Mouse (Mus musculus) liver, adult 2 months (tissue): ENCODE data around the gene Plp1. TPM values are rescaled to one million over a fixed set of nuclear protein-coding genes. Genes with fewer than 3 reads are reported as not detected.

Experiments used
- DNase-seq: peaks from one replicate; pipeline ENCODE4 v3.0.0-alpha.2; 2011; ENCODE audit warnings: low read depth, low spot score; ENCODE audit errors: extremely low read depth
- H3K27ac ChIP-seq: fragments of 200-500 bp; replicated peaks from 2 replicates; pipeline ENCODE4 v1.5.1; 2012; ENCODE audit warnings: low read depth, mild to moderate bottlenecking, control low read depth, inconsistent platforms, low read length; ENCODE audit not compliant: insufficient read depth
- H3K27me3 ChIP-seq: fragments of 200-500 bp; 2 replicates; pipeline ENCODE4 v1.6.1; 2012; ENCODE audit warnings: mild to moderate bottlenecking, moderate library complexity, low read length, inconsistent platforms; ENCODE audit not compliant: control insufficient read depth, insufficient read depth
- H3K36me3 ChIP-seq: fragments of 200-500 bp; 2 replicates; pipeline ENCODE4 v1.6.1; 2012; ENCODE audit warnings: low read length, inconsistent platforms; ENCODE audit not compliant: control insufficient read depth, insufficient read depth
- H3K4me1 ChIP-seq: fragments of 200-500 bp; 2 replicates; pipeline ENCODE4 v1.6.1; 2011; ENCODE audit warnings: low read length; ENCODE audit not compliant: control insufficient read depth, insufficient read depth
- H3K4me3 ChIP-seq: fragments of 200-500 bp; 2 replicates; pipeline ENCODE4 v1.5.1; 2011; ENCODE audit warnings: low read depth, mild to moderate bottlenecking, control low read depth, low read length, moderate library complexity; ENCODE audit not compliant: insufficient read depth
- H3K79me2 ChIP-seq: fragments of 200-500 bp; 2 replicates; pipeline ENCODE4 v1.6.1; 2012; ENCODE audit warnings: inconsistent platforms, mild to moderate bottlenecking, low read length, moderate library complexity; ENCODE audit not compliant: control insufficient read depth, insufficient read depth
- H3K9ac ChIP-seq: fragments of 200-500 bp; 2 replicates; pipeline ENCODE4 v1.6.1; 2012; ENCODE audit warnings: low read depth, mild to moderate bottlenecking, control low read depth, inconsistent platforms, low read length
- CTCF ChIP-seq: fragments of 200-500 bp; IDR thresholded peaks from 2 replicates; pipeline ENCODE4 v1.5.1; 2011; ENCODE audit warnings: low read depth, low read length, control low read depth
- POLR2A ChIP-seq: fragments of 200-500 bp; IDR thresholded peaks from 2 replicates; pipeline ENCODE4 v1.6.1; 2011; ENCODE audit warnings: low read length, control low read depth; ENCODE audit not compliant: insufficient read depth; ENCODE audit errors: extremely low read depth
- WGBS: fragments of 180-500 bp; shearing (Covaris S2); methylation state at CpG from one replicate; pipeline ENCODE4 v1.1.7; 2018; 5-methylcytosine and 5-hydroxymethylcytosine counted together
- polyA plus RNA-seq: library from polyadenylated mRNA; depleted of rRNA; stranded (reverse); fragments of >200 nt; gene quantifications from 2 replicates; pipeline ENCODE4 v1.2.3, GENCODE M21; 2012; rRNA removed
- total RNA-seq: library from RNA; depleted of rRNA; stranded (reverse); fragments of >200 nt; gene quantifications from 2 replicates; pipeline ENCODE4 v1.2.3, GENCODE M21; 2014; rRNA removed

The Plp1 gene
- total and polyA plus RNA-seq, 2 experiments, result 0.46 to 0.57 TPM

DNA sequence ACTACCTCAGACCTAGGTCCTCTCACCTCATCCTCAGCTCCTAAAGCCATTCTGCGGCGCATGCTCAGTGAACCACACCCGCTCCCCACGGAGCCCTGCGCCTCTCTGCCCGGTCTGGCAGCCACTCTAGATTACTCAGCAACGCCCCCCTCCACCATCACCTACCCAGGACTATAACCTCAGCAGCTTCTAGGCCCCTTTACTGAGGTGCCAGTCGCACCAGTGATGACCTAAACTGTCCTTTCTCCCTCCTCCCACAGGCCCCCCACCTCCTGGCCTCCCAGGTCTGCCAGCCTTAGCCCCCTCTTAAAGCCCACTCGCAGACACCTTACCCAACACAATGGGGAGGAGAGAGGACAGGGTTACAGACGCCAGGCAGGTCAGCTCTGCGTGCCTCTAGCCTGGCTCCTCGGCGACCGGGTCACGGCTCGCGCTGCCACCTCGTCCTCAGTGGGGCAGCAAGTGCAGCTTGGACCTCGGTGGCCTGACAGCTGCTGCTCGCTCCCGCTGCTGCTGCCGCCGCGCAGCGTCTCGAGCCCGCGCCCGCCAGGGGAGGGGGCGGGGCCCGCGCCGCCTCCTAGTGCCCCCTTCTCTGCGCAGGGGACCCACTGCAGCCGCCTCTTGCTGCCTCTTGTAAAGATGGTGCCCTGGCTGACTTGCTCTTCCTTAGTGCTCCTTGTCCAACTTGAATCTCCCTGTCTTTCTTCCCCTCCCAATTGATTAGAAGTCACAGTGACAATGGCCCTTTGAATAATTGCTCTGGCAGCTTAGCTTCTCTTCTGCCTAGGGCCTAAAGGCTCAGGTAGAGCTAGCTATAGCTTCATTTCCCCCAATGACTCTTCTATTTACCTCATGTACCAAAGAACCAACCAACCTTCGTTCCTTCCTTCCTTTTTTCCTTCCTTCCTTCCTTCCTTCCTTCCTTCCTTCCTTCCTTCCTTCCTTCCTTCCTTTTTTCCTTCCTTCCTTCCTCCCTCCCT is 45.9 kb downstream of the Plp1 start, which contains the start of gene Rab9b:
Rab9b (minus strand) TSS at position 695 of the 980 bp plus-strand sequence.
- peak within 1 kb of the TSS; percentile 40; the same call in 1 of the 2 replicates for H3K4me3 ChIP-seq
- no peak within 1 kb of the TSS for H3K27ac ChIP-seq
- TF ChIP-seq POLR2A, result no peak
- TF ChIP-seq CTCF, result no peak
- no peaks in the 10 kb centered on the region for H3K27me3 ChIP-seq
- no peaks in the 10 kb centered on the region for H3K4me1 ChIP-seq
- H3K36me3 ChIP-seq, result no peaks in the 10 kb centered on the region
- H3K9ac ChIP-seq, result no peak within 1 kb of the TSS
- DNase-seq, result no peak
- 2% methylated on average over 34 of the region's 36 CpGs for WGBS
- no peaks in the 10 kb centered on the region for H3K79me2 ChIP-seq

Other genes starting within 250 kb of the Plp1 start
- gene Tceal3, start 231.8 kb upstream of the Plp1 start, total RNA-seq, result not detected in 2 replicates
- gene Tceal3, start 231.8 kb upstream of the Plp1 start, polyA plus RNA-seq, result not detected in 2 replicates
- gene Tceal1, start 114.7 kb upstream of the Plp1 start, total RNA-seq, result 0.28 and 0.60 TPM in 2 replicates
- 0.15 and 0.23 TPM in 2 replicates for gene Tceal1, start 114.7 kb upstream of the Plp1 start, polyA plus RNA-seq
- gene Morf4l2, start 79.0 kb upstream of the Plp1 start, total RNA-seq, result 116 and 127 TPM in 2 replicates
- 24.8 and 26.7 TPM in 2 replicates for gene Morf4l2, start 79.0 kb upstream of the Plp1 start, polyA plus RNA-seq
- gene Glra4, start 42.5 kb upstream of the Plp1 start, total RNA-seq, result not detected in 2 replicates
- gene Glra4, start 42.5 kb upstream of the Plp1 start, polyA plus RNA-seq, result not detected in 2 replicates
- not detected in 2 replicates for gene Rab9b, start 46.1 kb downstream of the Plp1 start, total RNA-seq
- gene Rab9b, start 46.1 kb downstream of the Plp1 start, polyA plus RNA-seq, result not detected in 2 replicates
- not detected in 2 replicates for gene H2bfm, start 104.7 kb downstream of the Plp1 start, total RNA-seq
- gene H2bfm, start 104.7 kb downstream of the Plp1 start, polyA plus RNA-seq, result not detected in 2 replicates
- gene Tmsb15b2, start 152.8 kb downstream of the Plp1 start, total RNA-seq, result 1.4 TPM in 1 of 2 replicates, not detected in the other
- gene Tmsb15b2, start 152.8 kb downstream of the Plp1 start, polyA plus RNA-seq, result 0.51 TPM in 1 of 2 replicates, not detected in the other
- gene Tmsb15l, start 154.2 kb downstream of the Plp1 start, total RNA-seq, result 1.3 and 2.2 TPM in 2 replicates
- gene Tmsb15l, start 154.2 kb downstream of the Plp1 start, polyA plus RNA-seq, result 0.12 and 0.21 TPM in 2 replicates
- gene Tmsb15b1, start 154.2 kb downstream of the Plp1 start, total RNA-seq, result 1.5 and 1.9 TPM in 2 replicates
- 0.43 and 0.68 TPM in 2 replicates for gene Tmsb15b1, start 154.2 kb downstream of the Plp1 start, polyA plus RNA-seq
- gene Zcchc18, start 170.5 kb downstream of the Plp1 start, total RNA-seq, result 0.20 TPM in 1 of 2 replicates, not detected in the other
- 0.04 TPM in 1 of 2 replicates, not detected in the other for gene Zcchc18, start 170.5 kb downstream of the Plp1 start, polyA plus RNA-seq
- 1.5 and 1.6 TPM in 2 replicates for gene Slc25a53, start 215.6 kb downstream of the Plp1 start, total RNA-seq
- gene Slc25a53, start 215.6 kb downstream of the Plp1 start, polyA plus RNA-seq, result 0.81 and 0.92 TPM in 2 replicates
- 5.4 and 6.1 TPM in 2 replicates for gene Fam199x, start 226.9 kb downstream of the Plp1 start, total RNA-seq
- 0.48 and 0.63 TPM in 2 replicates for gene Fam199x, start 226.9 kb downstream of the Plp1 start, polyA plus RNA-seq